Mouse (Mus musculus): ENCODE data around the gene Dgat2.

Gene Dgat2

GRCm38 (mm10) chr7:99182432-99183172 is at the start of gene Dgat2:
Gene Dgat2, minus strand, starts transcription at chr7:99182719.
- in situ Hi-C loops (cut with MboI, MseI): no loop called here

GRCm38 (mm10) chr7:99230061-99230747 is 47.7 kb upstream of the Dgat2 start:
- in situ Hi-C loops (cut with MboI, MseI): no loop called here

DNA sequence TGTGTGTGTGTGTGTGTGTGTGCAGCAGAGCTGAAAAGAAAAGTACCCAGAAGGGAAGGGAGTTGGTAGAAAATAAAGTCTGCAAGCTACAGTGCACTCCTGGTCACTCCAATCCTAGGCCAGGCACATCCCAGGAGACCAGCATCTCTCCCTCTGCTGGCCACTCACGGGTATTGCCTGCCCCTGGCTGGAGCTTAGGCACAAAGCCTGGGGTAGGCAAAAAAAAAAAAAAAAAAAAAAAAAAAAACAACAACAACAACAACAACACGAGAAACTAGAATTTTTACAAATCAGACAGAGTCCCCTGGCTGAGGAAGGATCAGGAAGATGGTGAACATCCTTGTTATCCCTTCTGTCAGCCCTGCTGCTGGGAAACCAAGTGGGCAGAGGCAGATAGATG is 46.9 kb upstream of the Dgat2 start:
- in situ Hi-C loops (cut with MboI, MseI): loop anchor here in 1 of 2 experiments (10.0 kb wide), 1 partner anchor 825 kb away; no protein-coding TSS in a partner anchor

GRCm38 (mm10) chr7:99228825-99229224 is 46.3 kb upstream of the Dgat2 start:
- in situ Hi-C loops (cut with MboI, MseI): loop anchor here in 1 of 2 experiments (10.0 kb wide), 1 partner anchor 826 kb away; no protein-coding TSS in a partner anchor

DNA sequence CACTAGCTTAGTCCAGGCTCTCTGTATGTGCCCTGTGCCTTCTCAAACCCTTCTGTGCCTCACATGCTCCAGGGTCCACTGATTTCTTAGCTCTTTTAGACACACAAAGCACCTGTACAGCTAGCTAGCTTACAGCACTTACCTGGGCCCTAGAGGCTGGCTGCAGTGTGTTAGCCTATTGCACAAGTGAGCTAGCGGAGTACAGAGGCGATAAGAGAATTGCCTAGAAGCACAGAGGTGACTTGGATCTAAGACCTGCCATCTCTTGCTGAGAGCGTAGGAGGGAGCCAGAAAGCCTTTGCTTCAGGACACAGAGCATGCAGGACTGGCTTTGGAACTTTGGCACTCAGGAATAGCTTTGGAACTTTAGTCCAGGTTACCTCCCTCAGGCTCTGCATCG is 44.7 kb upstream of the Dgat2 start:
- in situ Hi-C loops (cut with MboI, MseI): loop anchor here in 1 of 2 experiments (10.0 kb wide), 1 partner anchor 828 kb away; no protein-coding TSS in a partner anchor

- in situ Hi-C loops (cut with MboI, MseI): loop anchor here in 1 of 2 experiments (10.0 kb wide), 1 partner anchor 828 kb away; no protein-coding TSS in a partner anchor
Measured at GRCm38 (mm10) chr7:99226662-99227061, 44.1 kb upstream of the Dgat2 start.

GRCm38 (mm10) chr7:99225421-99225820 is 42.9 kb upstream of the Dgat2 start:
- in situ Hi-C loops (cut with MboI, MseI): loop anchor here in 1 of 2 experiments (10.0 kb wide), 1 partner anchor 829 kb away; no protein-coding TSS in a partner anchor

- in situ Hi-C loops (cut with MboI, MseI): loop anchor here in 1 of 2 experiments (10.0 kb wide), 1 partner anchor 830 kb away; no protein-coding TSS in a partner anchor
Measured at GRCm38 (mm10) chr7:99224648-99225190, 42.2 kb upstream of the Dgat2 start.

GRCm38 (mm10) chr7:99224225-99224624 is 41.7 kb upstream of the Dgat2 start:
- in situ Hi-C loops (cut with MboI, MseI): loop anchor here in 1 of 2 experiments (10.0 kb wide), 1 partner anchor 831 kb away; no protein-coding TSS in a partner anchor

DNA sequence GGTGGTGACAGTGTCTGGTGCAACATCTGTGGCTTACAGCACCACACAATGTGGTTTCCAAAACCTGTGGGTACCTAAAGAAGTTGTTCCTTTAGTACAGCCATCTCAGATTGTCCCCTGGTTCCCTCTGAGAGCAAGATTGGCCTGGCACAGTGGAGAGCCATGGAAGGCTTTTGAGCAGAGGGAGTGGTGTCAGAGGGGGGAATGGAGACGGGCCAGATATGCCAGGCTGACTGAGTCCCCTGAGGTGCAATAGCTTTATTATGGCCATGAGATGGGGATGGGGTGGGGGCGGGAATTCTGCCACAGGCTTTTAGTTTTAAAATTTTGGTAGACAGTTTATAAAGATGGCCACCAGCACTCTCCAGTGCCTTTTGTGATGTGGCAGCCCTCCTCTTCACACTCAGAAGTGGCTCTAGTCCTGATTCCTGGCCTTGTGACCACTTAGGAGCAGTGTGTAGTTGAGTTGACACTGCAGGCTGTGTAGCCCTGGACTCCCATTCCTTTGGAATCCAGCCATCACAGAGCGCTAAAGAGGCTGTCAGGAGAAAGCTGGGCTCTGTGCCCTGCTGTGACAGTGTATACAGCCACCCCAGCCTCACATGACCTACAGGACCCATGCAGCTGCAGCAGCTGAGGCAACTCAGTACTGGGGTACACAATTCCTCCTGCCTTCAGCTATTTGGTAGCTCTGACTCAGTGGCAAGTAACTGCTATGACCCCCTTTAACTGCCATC is 35.0 kb upstream of the Dgat2 start:
- in situ Hi-C loops (cut with MboI, MseI): no loop called here

- in situ Hi-C loops (cut with MboI, MseI): no loop called here
Measured at GRCm38 (mm10) chr7:99215347-99215855, 32.9 kb upstream of the Dgat2 start.

- in situ Hi-C loops (cut with MboI, MseI): loop anchor here in 1 of 2 experiments (5.0 kb wide), 1 partner anchor 33 kb away; no protein-coding TSS in a partner anchor
Measured at GRCm38 (mm10) chr7:99214621-99215185, 32.2 kb upstream of the Dgat2 start.

- in situ Hi-C loops (cut with MboI, MseI): loop anchor here in 1 of 2 experiments (5.0 kb wide), 1 partner anchor 34 kb away; no protein-coding TSS in a partner anchor
Measured at GRCm38 (mm10) chr7:99213686-99214085, 31.2 kb upstream of the Dgat2 start.

GRCm38 (mm10) chr7:99213056-99213455 is 30.5 kb upstream of the Dgat2 start:
- in situ Hi-C loops (cut with MboI, MseI): loop anchor here in 1 of 2 experiments (5.0 kb wide), 1 partner anchor 34 kb away; no protein-coding TSS in a partner anchor

- in situ Hi-C loops (cut with MboI, MseI): no loop called here
Measured at GRCm38 (mm10) chr7:99208704-99209103, 26.2 kb upstream of the Dgat2 start.

GRCm38 (mm10) chr7:99206364-99206763 is 23.8 kb upstream of the Dgat2 start:
- in situ Hi-C loops (cut with MboI, MseI): no loop called here

DNA sequence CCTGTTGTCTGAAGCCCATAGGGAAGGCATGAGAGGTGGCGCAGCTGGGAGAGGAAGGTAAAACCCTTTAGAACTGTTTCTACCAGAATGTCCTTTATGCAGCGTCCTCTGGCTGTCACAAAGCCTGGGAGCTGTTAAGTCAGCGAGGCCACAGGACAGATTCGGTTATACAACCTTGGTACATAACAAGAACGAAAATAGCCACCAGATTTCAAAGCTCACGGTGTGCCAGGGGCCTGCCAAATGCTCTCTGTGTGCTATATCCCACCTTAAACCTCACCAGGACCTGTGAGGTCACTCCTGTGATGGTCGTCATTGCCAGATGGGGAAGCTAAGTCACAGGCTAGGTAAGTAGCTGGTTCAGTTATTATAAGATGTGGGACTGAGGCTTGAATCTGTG is 19.6 kb upstream of the Dgat2 start:
- in situ Hi-C loops (cut with MboI, MseI): no loop called here

GRCm38 (mm10) chr7:99200290-99200689 is 17.8 kb upstream of the Dgat2 start:
- in situ Hi-C loops (cut with MboI, MseI): no loop called here

GRCm38 (mm10) chr7:99199451-99200175 is 17.1 kb upstream of the Dgat2 start:
- in situ Hi-C loops (cut with MboI, MseI): no loop called here

GRCm38 (mm10) chr7:99198811-99199210 is 16.3 kb upstream of the Dgat2 start:
- in situ Hi-C loops (cut with MboI, MseI): no loop called here

All from T-helper 17 cell (primary cell).